In genomic region chr2:27687041-27687440, GRCm38 (mm10) we compare ENCODE assay signal across 20 mouse cellular contexts. TPM values are rescaled to one million over a fixed set of nuclear protein-coding genes. Genes with fewer than 3 reads are reported as not detected.
A peak's percentile ranks its signal among the peaks of the same experiment; 100 is the strongest.
DNase-seq lines count a peak whose midpoint lies in the region; ATAC-seq and TF ChIP-seq lines count a peak whose summit lies in the region.
"Had no signal": no experiment of that assay in that cellular context is flagged by ENCODE, and none has a peak within 500 bp of the region (broad histone marks: within the 10 kb centered on the region; RNA-seq: fewer than 3 reads in every experiment).

No protein-coding gene starts in this region.

- peaks cover 79 to 94% of the 10 kb centered on the region in 2 experiments for H3K4me1 ChIP-seq in heart, embryonic 14.5 days (ENCODE audit: control insufficient read depth in 2 of 2, insufficient read depth in 2 of 2, low read length in 2 of 2)
- H3K4me1 ChIP-seq in liver, postnatal 0 days (ENCODE audit: insufficient read depth): peaks cover 79% of the 10 kb centered on the region
- peaks cover 89% of the 10 kb centered on the region for H3K4me1 ChIP-seq in intestine, embryonic 16.5 days (ENCODE audit: control insufficient read depth, insufficient read depth, low read length)
- peaks cover 72% of the 10 kb centered on the region for H3K4me1 ChIP-seq in stomach, embryonic 16.5 days (ENCODE audit: control insufficient read depth, insufficient read depth, low read length)

- H3K27ac ChIP-seq in heart, embryonic 14.5 days (replicated peaks in 1 of 2; ENCODE audit: control insufficient read depth in 1 of 2, insufficient read depth in 1 of 2, low read depth in 2 of 2, low read length in 2 of 2): peak overlapping the region in 1 of 2 experiments; percentile 30; a peak in 2 of 4 replicates
- H3K27ac ChIP-seq in liver, postnatal 0 days (ENCODE audit: low read depth): peak overlapping the region; percentile 13; the same call in 1 of the 2 replicates
- H3K27ac ChIP-seq in intestine, embryonic 16.5 days (ENCODE audit: low read length): 0 out of 2 replicates have a peak overlapping the region, but pooled peaks have one; percentile 7
- H3K27ac ChIP-seq in stomach, embryonic 16.5 days (ENCODE audit: low read length): no peak overlapping the region
- H3K27ac ChIP-seq: forebrain, embryonic 13.5 days; hindbrain, embryonic 12.5 days; kidney, embryonic 15.5 days had no signal

- intact Hi-C loops in heart, postnatal 10 days (cut with DNase I): no loop called here

- ATAC-seq in heart, embryonic 14.5 days (ENCODE audit: insufficient number of reproducible peaks, insufficient read depth, low FRiP score, low read depth): no peak
- no peak for ATAC-seq in liver, postnatal 0 days
- ATAC-seq in intestine, embryonic 16.5 days: no peak
- no peak for ATAC-seq in stomach, embryonic 16.5 days (ENCODE audit: insufficient read depth, low FRiP score)
- ATAC-seq in granulocyte monocyte progenitor cell, adult 5-6 weeks (replicated peaks; ENCODE audit: poor library complexity, severe bottlenecking): no peak
- ATAC-seq: activated CD4-positive, CD25-positive, alpha-beta regulatory T cell, adult 4 months; forebrain, embryonic 13.5 days; inflammation-experienced regulatory T-cells, adult 6 months; lung, postnatal 0 days; Patski had no signal

- DNase-seq in heart, postnatal 10 days: no peak
- DNase-seq in liver, postnatal 0 days: no peak
- no peak for DNase-seq in liver
- DNase-seq: cerebellum, postnatal 10 days; embryo, embryonic 11 days; gastrocnemius, postnatal 36 days; right cerebral cortex, postnatal 14 days; thymus, postnatal 14 days had no signal

- no peaks in the 10 kb centered on the region for H3K27me3 ChIP-seq in heart, embryonic 14.5 days (ENCODE audit: control insufficient read depth, insufficient read depth, low read length)
- H3K27me3 ChIP-seq in liver, postnatal 0 days (ENCODE audit: insufficient read depth, low read length): no peaks in the 10 kb centered on the region
- no peaks in the 10 kb centered on the region for H3K27me3 ChIP-seq in intestine, embryonic 16.5 days (replicated peaks; ENCODE audit: control insufficient read depth, insufficient read depth, low read length)
- no peaks in the 10 kb centered on the region for H3K27me3 ChIP-seq in stomach, embryonic 16.5 days (ENCODE audit: control insufficient read depth, insufficient read depth, low read length)
- H3K27me3 ChIP-seq: forebrain, embryonic 13.5 days; hindbrain, embryonic 12.5 days; kidney, embryonic 15.5 days; Patski had no signal

- H3K4me2 ChIP-seq in heart, embryonic 14.5 days (ENCODE audit: low read length): peak overlapping the region; percentile 4; the same call in 1 of the 2 replicates
- H3K4me2 ChIP-seq in liver, postnatal 0 days (ENCODE audit: low read depth, low read length): peak overlapping the region; percentile 22; the same call in 1 of the 2 replicates
- no peak overlapping the region for H3K4me2 ChIP-seq in intestine, embryonic 16.5 days (ENCODE audit: low read depth, low read length)
- H3K4me2 ChIP-seq in stomach, embryonic 16.5 days (ENCODE audit: low read depth, low read length): no peak overlapping the region
- H3K4me2 ChIP-seq: forebrain, embryonic 13.5 days; hindbrain, embryonic 12.5 days; kidney, embryonic 15.5 days; midbrain, embryonic 11.5 days had no signal

- H3K36me3 ChIP-seq in heart, embryonic 14.5 days (ENCODE audit: control insufficient read depth, insufficient read depth, low read length): no peaks in the 10 kb centered on the region
- H3K36me3 ChIP-seq in liver, postnatal 0 days (replicated peaks; ENCODE audit: insufficient read depth, low read length): no peaks in the 10 kb centered on the region
- H3K36me3 ChIP-seq in intestine, embryonic 16.5 days (ENCODE audit: control insufficient read depth, insufficient read depth, low read length): no peaks in the 10 kb centered on the region
- H3K36me3 ChIP-seq in stomach, embryonic 16.5 days (ENCODE audit: control insufficient read depth, insufficient read depth, low read length): no peaks in the 10 kb centered on the region
- H3K36me3 ChIP-seq: hindbrain, embryonic 12.5 days; kidney, embryonic 15.5 days had no signal

- no peak for TF ChIP-seq EP300 in liver, postnatal 0 days (IDR thresholded peaks at IDR 0.05; ENCODE audit: low read depth)

- H3K9ac ChIP-seq in heart, embryonic 14.5 days (ENCODE audit: low read length): no peak overlapping the region; the same call in 1 of the 2 replicates
- H3K9ac ChIP-seq in liver, postnatal 0 days (replicated peaks): peak overlapping the region; percentile 38; the same call in 1 of the 2 replicates
- H3K9ac ChIP-seq in intestine, embryonic 16.5 days (ENCODE audit: low read depth, low read length): peak overlapping the region; percentile 16; the same call in 1 of the 2 replicates
- peak overlapping the region; percentile 14; the same call in 1 of the 2 replicates for H3K9ac ChIP-seq in stomach, embryonic 16.5 days (ENCODE audit: low read length)
- H3K9ac ChIP-seq: forebrain, embryonic 13.5 days; hindbrain, embryonic 12.5 days; kidney, embryonic 15.5 days had no signal

- no peak for TF ChIP-seq CTCF in liver, postnatal 0 days (IDR thresholded peaks at IDR 0.05; ENCODE audit: low read depth)

- 12% methylated on average over 1 of the region's 1 CpGs for WGBS in heart, embryonic 14.5 days
- 72% methylated on average over 1 of the region's 1 CpGs for WGBS in liver, postnatal 0 days (ENCODE audit: insufficient replicate concordance)
- WGBS in intestine, embryonic 16.5 days: 57% methylated on average over 1 of the region's 1 CpGs
- WGBS in stomach, embryonic 16.5 days: 28% methylated on average over 1 of the region's 1 CpGs

- no peak overlapping the region for H3K4me3 ChIP-seq in heart, embryonic 14.5 days (ENCODE audit: control insufficient read depth in 1 of 2, insufficient read depth in 1 of 2, low read depth in 1 of 2, low read length in 2 of 2)
- no peak overlapping the region for H3K4me3 ChIP-seq in liver, postnatal 0 days (ENCODE audit: low read depth, low read length)
- no peak overlapping the region for H3K4me3 ChIP-seq in intestine, embryonic 16.5 days (ENCODE audit: low read length)
- no peak overlapping the region for H3K4me3 ChIP-seq in stomach, embryonic 16.5 days (replicated peaks; ENCODE audit: low read length)
- H3K4me3 ChIP-seq: forebrain, embryonic 13.5 days; hindbrain, embryonic 12.5 days; kidney, embryonic 15.5 days had no signal

- no peaks in the 10 kb centered on the region for H3K9me3 ChIP-seq in heart, embryonic 14.5 days (ENCODE audit: control insufficient read depth, low read length)
- H3K9me3 ChIP-seq in liver, postnatal 0 days (ENCODE audit: low read length): no peaks in the 10 kb centered on the region
- no peaks in the 10 kb centered on the region for H3K9me3 ChIP-seq in intestine, embryonic 16.5 days (ENCODE audit: control insufficient read depth, low read length)
- no peaks in the 10 kb centered on the region for H3K9me3 ChIP-seq in stomach, embryonic 16.5 days (replicated peaks; ENCODE audit: control insufficient read depth, low read length)
- H3K9me3 ChIP-seq: forebrain, embryonic 13.5 days; hindbrain, embryonic 12.5 days; kidney, embryonic 15.5 days had no signal

RNA-seq across cellular contexts. Expression of gene Rxra, which starts 10.8 kb away (rescaled TPM):
- 5.2 and 5.7 TPM in 2 replicates for polyA plus RNA-seq in heart, embryonic 14.5 days (2014; fragmentation: Nextera tagmentation; extraction: Ambion mirVana)
- 10 to 100 TPM; 38.6 to 42.5 TPM for total RNA-seq in heart, postnatal 10 days (2021)
- 13.3 and 13.9 TPM in 2 replicates for polyA plus RNA-seq in liver, postnatal 0 days (2015; fragmentation: Nextera tagmentation; extraction: Ambion mirVana)
- 9.9 and 11.4 TPM in 2 replicates for polyA plus RNA-seq in intestine, embryonic 16.5 days (2015; fragmentation: Nextera tagmentation; extraction: Ambion mirVana)
- 11.9 and 12.4 TPM in 2 replicates for polyA plus RNA-seq in stomach, embryonic 16.5 days (2015; fragmentation: Nextera tagmentation; extraction: Ambion mirVana)
- 1.8 and 3.2 TPM in 2 replicates for total RNA-seq in granulocyte monocyte progenitor cell, adult 5-6 weeks (2014; fragmentation: Nextera tagmentation)
- total RNA-seq in granulocyte monocyte progenitor cell, adult 5-6 weeks (2017): 0.77 and 1.4 TPM in 2 replicates

Comparison
In these comparisons a context has a peak if more than half of its experiments do, and no peak if none do; other contexts are left out.
1. H3K4me2 ChIP-seq: peak in heart, embryonic 14.5 days (single experiment) and liver, postnatal 0 days (single experiment); none in intestine, embryonic 16.5 days (single experiment) and stomach, embryonic 16.5 days (single experiment).